Comparison of ENCODE assay signal across 22 mouse cellular contexts in genomic region chr13:42412652-42413282, GRCm38 (mm10).
DNase-seq lines count a peak whose midpoint lies in the region; ATAC-seq and TF ChIP-seq lines count a peak whose summit lies in the region.
"Had no signal": no experiment of that assay in that cellular context is flagged by ENCODE, and none has a peak within 500 bp of the region (broad histone marks: within the 10 kb centered on the region; RNA-seq: fewer than 3 reads in every experiment).

No protein-coding gene starts in this region.

- H3K4me1 ChIP-seq in hindbrain, embryonic 10.5 days (replicated peaks): peaks cover 7% of the 10 kb centered on the region
- H3K4me1 ChIP-seq in hindbrain, embryonic 12.5 days: peaks cover 3% of the 10 kb centered on the region; the same call in 1 of the 2 replicates
- H3K4me1 ChIP-seq in lung, adult 2 months (ENCODE audit: control insufficient read depth, insufficient read depth, low read length): peaks cover 3% of the 10 kb centered on the region; the same call in 1 of the 2 replicates
- H3K4me1 ChIP-seq: forebrain, embryonic 12.5 days; limb, embryonic 10.5 days had no signal

- WGBS in hindbrain, embryonic 10.5 days: 88% methylated on average over 1 of the region's 1 CpGs
- 76% methylated on average over 1 of the region's 1 CpGs for WGBS in hindbrain, embryonic 12.5 days
- WGBS in lung, adult 2 months: 88% methylated on average over 1 of the region's 1 CpGs

- no peak for TF ChIP-seq CTCF in lung, adult 2 months (IDR thresholded peaks at IDR 0.05; ENCODE audit: insufficient read depth, low read length)

- no peak for TF ChIP-seq POLR2A in lung, adult 2 months (IDR thresholded peaks at IDR 0.05; ENCODE audit: borderline replicate concordance, extremely low read depth, low read depth, low read length)

- no peak overlapping the region for H3K4me3 ChIP-seq in hindbrain, embryonic 10.5 days
- no peak overlapping the region for H3K4me3 ChIP-seq in hindbrain, embryonic 12.5 days
- H3K4me3 ChIP-seq in lung, adult 2 months (replicated peaks; ENCODE audit: extremely low read depth, low read depth, low read length): no peak overlapping the region
- H3K4me3 ChIP-seq: embryonic facial prominence, embryonic 10.5 days; forebrain, embryonic 12.5 days; limb, embryonic 10.5 days had no signal

- no peaks in the 10 kb centered on the region for H3K27me3 ChIP-seq in hindbrain, embryonic 10.5 days (ENCODE audit: insufficient read depth, poor library complexity, severe bottlenecking)
- H3K27me3 ChIP-seq in hindbrain, embryonic 12.5 days: no peaks in the 10 kb centered on the region
- H3K27me3 ChIP-seq: CH12.LX; forebrain, embryonic 12.5 days had no signal

- no peak overlapping the region for H3K27ac ChIP-seq in hindbrain, embryonic 10.5 days
- H3K27ac ChIP-seq in hindbrain, embryonic 12.5 days: no peak overlapping the region
- H3K27ac ChIP-seq: embryonic facial prominence, embryonic 10.5 days; forebrain, embryonic 12.5 days; limb, embryonic 10.5 days had no signal

- H3K36me3 ChIP-seq in hindbrain, embryonic 10.5 days: no peaks in the 10 kb centered on the region
- H3K36me3 ChIP-seq in hindbrain, embryonic 12.5 days: no peaks in the 10 kb centered on the region
- H3K36me3 ChIP-seq: embryonic facial prominence, embryonic 10.5 days; forebrain, embryonic 12.5 days; limb, embryonic 10.5 days had no signal

- no peak overlapping the region for H3K9ac ChIP-seq in hindbrain, embryonic 12.5 days
- H3K9ac ChIP-seq: forebrain, embryonic 12.5 days; liver, postnatal 0 days had no signal

- no peak for ATAC-seq in hindbrain, embryonic 12.5 days (ENCODE audit: low FRiP score)
- ATAC-seq: liver, postnatal 0 days had no signal

- peak; percentile 8 for DNase-seq in hindbrain, embryonic 10.5 days (ENCODE audit: low spot score)
- DNase-seq in lung, postnatal 36 days: peak; percentile 3
- DNase-seq in lung, adult 2 months: no peak
- DNase-seq in embryo, embryonic 9.5 days (ENCODE audit: extremely low spot score): peak; percentile 17
- no peak for DNase-seq in ovary, adult 18-20 months (ENCODE audit: low spot score)
- no peak for DNase-seq in thymus, postnatal 25 days
- DNase-seq: adrenal gland, postnatal 25 days; cerebellum, adult 11-12 months; cerebellum, postnatal 14 days; heart, postnatal 36 days; kidney, adult 2 months; kidney, postnatal 36 days; liver, postnatal 0 days; lung, postnatal 4 days; spleen, adult 18-20 months; thymus, postnatal 4 days had no signal

- no peak overlapping the region for H3K4me2 ChIP-seq in hindbrain, embryonic 12.5 days (replicated peaks)
- H3K4me2 ChIP-seq: forebrain, embryonic 12.5 days; midbrain, embryonic 11.5 days had no signal

- no peaks in the 10 kb centered on the region for H3K9me3 ChIP-seq in hindbrain, embryonic 10.5 days
- no peaks in the 10 kb centered on the region for H3K9me3 ChIP-seq in hindbrain, embryonic 12.5 days (replicated peaks)
- H3K9me3 ChIP-seq: embryonic facial prominence, embryonic 10.5 days; forebrain, embryonic 12.5 days; limb, embryonic 10.5 days had no signal

Comparison
In these comparisons a context has a peak if more than half of its experiments do, and no peak if none do; other contexts are left out.
1. DNase-seq: peak in hindbrain, embryonic 10.5 days (single experiment), lung, postnatal 36 days (single experiment) and embryo, embryonic 9.5 days (single experiment); none in lung, adult 2 months (single experiment), ovary, adult 18-20 months (single experiment) and thymus, postnatal 25 days (single experiment).